Mouse (Mus musculus): ENCODE data around the gene Skap2.

DNA sequence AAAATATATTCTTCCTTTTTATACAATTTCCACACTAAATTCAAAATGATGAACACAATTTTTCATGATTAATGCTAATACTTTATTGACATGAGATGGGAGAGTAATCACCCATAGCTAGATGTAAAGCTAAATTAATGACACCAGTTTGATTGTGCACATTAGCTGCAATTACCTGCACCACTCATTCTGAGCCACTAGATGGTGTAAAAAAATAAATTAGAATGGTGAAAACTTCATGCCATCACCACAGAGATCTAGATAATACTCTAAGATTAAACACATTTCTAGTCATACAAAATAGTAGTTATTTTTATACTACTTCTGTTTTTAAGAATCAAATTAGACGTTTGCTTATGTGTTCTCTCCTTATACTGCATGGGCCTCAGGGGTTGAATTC, 141.2 kb downstream of the Skap2 start:
- TF ChIP-seq CTCF (IDR thresholded peaks at IDR 0.05; ENCODE audit: borderline replicate concordance, insufficient read depth, low read length) (no peak), POLR2A (IDR thresholded peaks at IDR 0.05; ENCODE audit: low read depth, low read length) (no peak)

Measured in embryonic fibroblast, embryonic 13.5 days (primary cell).